Mouse (Mus musculus): ENCODE data around the gene Gm26897. TPM values are rescaled to one million over a fixed set of nuclear protein-coding genes. Genes with fewer than 3 reads are reported as not detected.

Gene Gm26897
- total and polyA plus RNA-seq, 2 experiments from 2014 or later: not detected

DNA sequence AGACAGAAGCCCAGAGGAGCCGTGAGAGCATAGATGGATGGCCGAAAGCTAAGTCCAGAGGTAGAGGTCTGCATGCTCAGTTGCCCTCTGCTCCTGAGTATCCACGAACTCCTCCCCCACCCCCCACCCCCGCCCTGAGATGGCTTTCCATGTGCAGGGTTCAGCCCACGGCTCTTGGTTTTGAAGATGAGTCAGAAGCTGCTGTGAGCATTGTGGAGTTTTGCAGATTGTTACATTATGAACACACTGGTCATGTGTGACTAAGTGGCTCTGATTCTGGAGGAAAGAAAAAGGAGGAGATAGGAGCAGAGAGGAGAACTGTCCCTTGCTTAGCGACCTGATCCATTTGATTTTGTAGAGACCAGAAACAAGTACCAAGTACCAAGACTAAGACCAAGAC lies 42.5 kb downstream of the Gm26897 start:
- no peaks in the 10 kb centered on the region for H3K36me3 ChIP-seq (ENCODE audit: insufficient read depth, low read length)
- peaks cover 11% of the 10 kb centered on the region for H3K4me1 ChIP-seq (ENCODE audit: insufficient read depth, low read length)
- ATAC-seq (ENCODE audit: low FRiP score) (no peak), DNase-seq (ENCODE audit: low spot score) (no peak)
- no peak for TF ChIP-seq CTCF (IDR thresholded peaks at IDR 0.05)
- no peak overlapping the region for H3K27ac ChIP-seq (ENCODE audit: low read depth, low read length)
- H3K9me3 ChIP-seq (ENCODE audit: low read length): no peaks in the 10 kb centered on the region
- H3K9ac ChIP-seq (replicated peaks; ENCODE audit: low read length, poor library complexity, severe bottlenecking): no peak overlapping the region
- no peak overlapping the region for H3K4me2 ChIP-seq (ENCODE audit: low read depth, low read length, poor library complexity, severe bottlenecking)
- H3K27me3 ChIP-seq (ENCODE audit: insufficient read depth, low read length): no peaks in the 10 kb centered on the region
- H3K4me3 ChIP-seq (ENCODE audit: low read depth, low read length): no peak overlapping the region
- WGBS: 87% methylated on average over 6 of the region's 6 CpGs

DNA sequence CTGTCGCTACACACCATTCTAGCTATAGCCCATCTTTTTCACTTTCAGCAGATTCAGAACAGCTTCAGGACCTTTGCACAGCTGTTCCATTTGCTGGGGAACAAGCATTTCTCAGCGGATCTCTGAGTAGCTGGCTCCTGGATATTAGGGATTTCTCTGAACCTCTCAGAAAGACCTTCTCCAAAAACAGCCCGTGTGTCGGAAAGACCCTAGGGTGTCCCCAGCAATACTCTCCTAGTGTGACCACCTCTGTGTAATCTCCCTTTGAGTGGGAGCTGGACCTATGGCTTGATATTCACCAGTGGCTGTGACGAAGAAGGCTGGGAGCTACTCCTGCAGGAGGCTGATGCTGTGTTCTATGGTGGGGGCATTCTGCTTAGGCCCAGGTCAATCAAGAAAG lies 44.4 kb downstream of the Gm26897 start:
- Histone ChIP-seq H3K4me2 (ENCODE audit: low read depth, low read length, poor library complexity, severe bottlenecking) (no peak overlapping the region), H3K4me3 (ENCODE audit: low read depth, low read length) (no peak overlapping the region), H3K27me3 (ENCODE audit: insufficient read depth, low read length) (no peaks in the 10 kb centered on the region), H3K4me1 (ENCODE audit: insufficient read depth, low read length) (peaks cover 9% of the 10 kb centered on the region), H3K36me3 (ENCODE audit: insufficient read depth, low read length) (no peaks in the 10 kb centered on the region), H3K9ac (replicated peaks; ENCODE audit: low read length, poor library complexity, severe bottlenecking) (no peak overlapping the region), H3K9me3 (ENCODE audit: low read length) (no peaks in the 10 kb centered on the region), H3K27ac (ENCODE audit: low read depth, low read length) (no peak overlapping the region)
- WGBS: 70% methylated on average over 5 of the region's 5 CpGs
- TF ChIP-seq CTCF (IDR thresholded peaks at IDR 0.05): no peak
- ATAC-seq (ENCODE audit: low FRiP score): no peak
- peak; percentile 34 for DNase-seq (ENCODE audit: low spot score)

DNA sequence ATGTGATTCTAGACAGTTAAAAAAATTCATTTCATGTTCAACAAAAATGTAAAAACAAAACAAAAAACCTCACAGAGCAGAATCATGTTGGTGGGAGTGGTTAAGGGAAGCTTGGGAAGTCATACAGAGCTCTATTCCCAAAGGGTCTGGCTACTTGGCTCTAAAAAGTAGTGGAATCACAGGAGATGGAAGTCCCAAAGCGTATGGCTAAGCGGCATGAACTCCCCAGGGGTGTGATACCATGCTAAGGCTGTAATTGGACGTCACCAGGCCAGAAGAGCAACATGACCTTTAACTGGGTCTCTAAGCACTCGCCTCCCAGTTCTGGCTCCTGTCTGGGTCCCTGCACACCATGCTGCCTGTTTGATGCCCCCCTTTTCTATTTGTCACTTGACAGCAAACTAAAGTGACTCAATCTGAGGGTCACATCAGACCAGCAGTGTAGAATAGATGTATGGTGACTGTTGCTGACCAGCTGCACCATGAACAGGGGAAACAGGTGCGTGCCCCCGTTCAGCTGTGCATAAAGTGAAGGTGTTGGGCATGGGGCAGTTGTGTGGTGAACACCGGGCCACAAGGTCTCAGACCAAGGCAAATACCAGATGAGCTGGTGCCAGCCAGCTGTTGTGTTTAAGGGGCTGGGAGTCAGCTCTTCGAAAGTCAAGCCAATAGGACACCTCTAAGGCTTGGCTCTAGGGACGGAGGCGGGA lies 46.2 kb downstream of the Gm26897 start:
- Histone ChIP-seq H3K36me3 (ENCODE audit: insufficient read depth, low read length) (no peaks in the 10 kb centered on the region), H3K9me3 (ENCODE audit: low read length) (no peaks in the 10 kb centered on the region), H3K9ac (replicated peaks; ENCODE audit: low read length, poor library complexity, severe bottlenecking) (no peak overlapping the region), H3K27me3 (ENCODE audit: insufficient read depth, low read length) (no peaks in the 10 kb centered on the region), H3K4me3 (ENCODE audit: low read depth, low read length) (no peak overlapping the region), H3K27ac (ENCODE audit: low read depth, low read length) (no peak overlapping the region), H3K4me1 (ENCODE audit: insufficient read depth, low read length) (no peaks in the 10 kb centered on the region), H3K4me2 (ENCODE audit: low read depth, low read length, poor library complexity, severe bottlenecking) (no peak overlapping the region)
- no peak for DNase-seq (ENCODE audit: low spot score)
- no peak for ATAC-seq (ENCODE audit: low FRiP score)
- 89% methylated on average over 10 of the region's 10 CpGs for WGBS
- no peak for TF ChIP-seq CTCF (IDR thresholded peaks at IDR 0.05)
